Mouse (Mus musculus): ENCODE data around the gene 1700001P01Rik. TPM values are rescaled to one million over a fixed set of nuclear protein-coding genes. Genes with fewer than 3 reads are reported as not detected.

Gene 1700001P01Rik
- polyA plus RNA-seq, 1 experiment: not detected

GRCm38 (mm10) chr11:97805662-97806612 lies 30.2 kb upstream of the 1700001P01Rik start:
- H3K27ac ChIP-seq (ENCODE audit: insufficient read depth, low read depth, low read length): peak overlapping the region; percentile 36
- peak; percentile 68 for DNase-seq
- no peaks in the 10 kb centered on the region for H3K36me3 ChIP-seq (ENCODE audit: control insufficient read depth, insufficient read depth, low read length)
- WGBS: 14% methylated on average over 15 of the region's 15 CpGs
- no peaks in the 10 kb centered on the region for H3K27me3 ChIP-seq (replicated peaks; ENCODE audit: control insufficient read depth, insufficient read depth, low read length)
- no peak for TF ChIP-seq POLR2A (IDR thresholded peaks at IDR 0.05; ENCODE audit: low read depth, low read length)
- TF ChIP-seq CTCF (conservative IDR thresholded peaks at IDR 0.05; ENCODE audit: insufficient read depth, insufficient read length, low read depth, low read length): no peak
- H3K4me1 ChIP-seq (ENCODE audit: control insufficient read depth, insufficient read depth, low read length): peaks cover 73% of the 10 kb centered on the region
- no peak overlapping the region for H3K4me3 ChIP-seq (ENCODE audit: insufficient read depth, low read depth, low read length)

- H3K27ac ChIP-seq (ENCODE audit: insufficient read depth, low read depth, low read length): peak overlapping the region; percentile 55
- no peak overlapping the region for H3K4me3 ChIP-seq (ENCODE audit: insufficient read depth, low read depth, low read length)
- DNase-seq: peak; percentile 61
- TF ChIP-seq CTCF (conservative IDR thresholded peaks at IDR 0.05; ENCODE audit: insufficient read depth, insufficient read length, low read depth, low read length) (no peak), POLR2A (IDR thresholded peaks at IDR 0.05; ENCODE audit: low read depth, low read length) (no peak)
- peaks cover 66% of the 10 kb centered on the region for H3K4me1 ChIP-seq (ENCODE audit: control insufficient read depth, insufficient read depth, low read length)
- H3K27me3 ChIP-seq (replicated peaks; ENCODE audit: control insufficient read depth, insufficient read depth, low read length): no peaks in the 10 kb centered on the region
- no peaks in the 10 kb centered on the region for H3K36me3 ChIP-seq (ENCODE audit: control insufficient read depth, insufficient read depth, low read length)
- WGBS: 10% methylated on average over 9 of the region's 9 CpGs
Observed at GRCm38 (mm10) chr11:97804841-97805661, 29.3 kb upstream of the 1700001P01Rik start.

- peaks cover 54% of the 10 kb centered on the region for H3K4me1 ChIP-seq (ENCODE audit: control insufficient read depth, insufficient read depth, low read length)
- no peaks in the 10 kb centered on the region for H3K36me3 ChIP-seq (ENCODE audit: control insufficient read depth, insufficient read depth, low read length)
- peak overlapping the region; percentile 17; the same call in 1 of the 2 replicates for H3K27ac ChIP-seq (ENCODE audit: insufficient read depth, low read depth, low read length)
- no peak overlapping the region for H3K4me3 ChIP-seq (ENCODE audit: insufficient read depth, low read depth, low read length)
- TF ChIP-seq CTCF (conservative IDR thresholded peaks at IDR 0.05; ENCODE audit: insufficient read depth, insufficient read length, low read depth, low read length) (no peak), POLR2A (IDR thresholded peaks at IDR 0.05; ENCODE audit: low read depth, low read length) (no peak)
- H3K27me3 ChIP-seq (replicated peaks; ENCODE audit: control insufficient read depth, insufficient read depth, low read length): no peaks in the 10 kb centered on the region
- 67% methylated on average over 5 of the region's 5 CpGs for WGBS
- peak; percentile 33 for DNase-seq
Observed at GRCm38 (mm10) chr11:97803847-97804246, 28.1 kb upstream of the 1700001P01Rik start.

GRCm38 (mm10) chr11:97802495-97802894 lies 26.8 kb upstream of the 1700001P01Rik start:
- 42% methylated on average over 6 of the region's 6 CpGs for WGBS
- TF ChIP-seq POLR2A (IDR thresholded peaks at IDR 0.05; ENCODE audit: low read depth, low read length) (no peak), CTCF (conservative IDR thresholded peaks at IDR 0.05; ENCODE audit: insufficient read depth, insufficient read length, low read depth, low read length) (no peak)
- peaks cover 40% of the 10 kb centered on the region for H3K4me1 ChIP-seq (ENCODE audit: control insufficient read depth, insufficient read depth, low read length)
- no peaks in the 10 kb centered on the region for H3K27me3 ChIP-seq (replicated peaks; ENCODE audit: control insufficient read depth, insufficient read depth, low read length)
- H3K36me3 ChIP-seq (ENCODE audit: control insufficient read depth, insufficient read depth, low read length): no peaks in the 10 kb centered on the region
- H3K4me3 ChIP-seq (ENCODE audit: insufficient read depth, low read depth, low read length): no peak overlapping the region
- DNase-seq: peak; percentile 24
- H3K27ac ChIP-seq (ENCODE audit: insufficient read depth, low read depth, low read length): peak overlapping the region; percentile 87; the same call in 1 of the 2 replicates

GRCm38 (mm10) chr11:97802194-97802470 lies 26.4 kb upstream of the 1700001P01Rik start:
- no peak for TF ChIP-seq POLR2A (IDR thresholded peaks at IDR 0.05; ENCODE audit: low read depth, low read length)
- TF ChIP-seq CTCF (conservative IDR thresholded peaks at IDR 0.05; ENCODE audit: insufficient read depth, insufficient read length, low read depth, low read length): no peak
- DNase-seq: no peak
- WGBS: 18% methylated on average over 1 of the region's 1 CpGs
- Histone ChIP-seq H3K27ac (ENCODE audit: insufficient read depth, low read depth, low read length) (peak overlapping the region; percentile 87), H3K4me1 (ENCODE audit: control insufficient read depth, insufficient read depth, low read length) (peaks cover 38% of the 10 kb centered on the region), H3K4me3 (ENCODE audit: insufficient read depth, low read depth, low read length) (no peak overlapping the region), H3K36me3 (ENCODE audit: control insufficient read depth, insufficient read depth, low read length) (no peaks in the 10 kb centered on the region), H3K27me3 (replicated peaks; ENCODE audit: control insufficient read depth, insufficient read depth, low read length) (no peaks in the 10 kb centered on the region)

- Histone ChIP-seq H3K27me3 (replicated peaks; ENCODE audit: control insufficient read depth, insufficient read depth, low read length) (no peaks in the 10 kb centered on the region), H3K4me3 (ENCODE audit: insufficient read depth, low read depth, low read length) (peak overlapping the region; percentile 90; the same call in 1 of the 2 replicates), H3K36me3 (ENCODE audit: control insufficient read depth, insufficient read depth, low read length) (no peaks in the 10 kb centered on the region), H3K4me1 (ENCODE audit: control insufficient read depth, insufficient read depth, low read length) (peaks cover 38% of the 10 kb centered on the region), H3K27ac (ENCODE audit: insufficient read depth, low read depth, low read length) (peak overlapping the region; percentile 87)
- WGBS: 15% methylated on average over 8 of the region's 8 CpGs
- TF ChIP-seq POLR2A (IDR thresholded peaks at IDR 0.05; ENCODE audit: low read depth, low read length) (no peak), CTCF (conservative IDR thresholded peaks at IDR 0.05; ENCODE audit: insufficient read depth, insufficient read length, low read depth, low read length) (peak; percentile 49)
- DNase-seq: peak; percentile 87
Observed at GRCm38 (mm10) chr11:97801409-97802193, 25.9 kb upstream of the 1700001P01Rik start.

Measured in kidney, adult 2 months (tissue).